In genomic region chr14:34948249-34948648, GRCm38 (mm10) we compare ENCODE assay signal across 20 mouse cellular contexts.
A peak's percentile ranks its signal among the peaks of the same experiment; 100 is the strongest.
DNase-seq lines count a peak whose midpoint lies in the region; TF ChIP-seq lines count a peak whose summit lies in the region.
"Had no signal": no experiment of that assay in that cellular context is flagged by ENCODE, and none has a peak within 500 bp of the region (broad histone marks: within the 10 kb centered on the region; RNA-seq: fewer than 3 reads in every experiment).

No protein-coding gene starts in this region.

- WGBS in thymus, adult 2 months: 93% methylated on average over 6 of the region's 6 CpGs

- H3K4me3 ChIP-seq in thymus, adult 2 months (ENCODE audit: control insufficient read depth, insufficient read depth, low read length): no peak overlapping the region
- H3K4me3 ChIP-seq: embryonic facial prominence, embryonic 12.5 days; forebrain, embryonic 15.5 days; heart, adult 2 months; heart, embryonic 12.5 days; hindbrain, embryonic 13.5 days; intestine, embryonic 15.5 days had no signal

- no peaks in the 10 kb centered on the region for H3K27me3 ChIP-seq in thymus, adult 2 months (ENCODE audit: control insufficient read depth, insufficient read depth, low read length)
- H3K27me3 ChIP-seq: embryonic facial prominence, embryonic 12.5 days; forebrain, embryonic 15.5 days; heart, embryonic 12.5 days; hindbrain, embryonic 13.5 days; intestine, embryonic 15.5 days; Patski had no signal

- no peak for TF ChIP-seq POLR2A in thymus, adult 2 months (IDR thresholded peaks at IDR 0.05; ENCODE audit: control insufficient read depth, extremely low read depth, insufficient read depth, low read length, poor library complexity)

- no peaks in the 10 kb centered on the region for H3K4me1 ChIP-seq in thymus, adult 2 months (replicated peaks; ENCODE audit: control insufficient read depth, insufficient read depth, low read length)
- H3K4me1 ChIP-seq: embryonic facial prominence, embryonic 12.5 days; heart, embryonic 12.5 days; intestine, embryonic 15.5 days had no signal

- H3K36me3 ChIP-seq in thymus, adult 2 months (ENCODE audit: control insufficient read depth, insufficient read depth, low read length): no peaks in the 10 kb centered on the region
- H3K36me3 ChIP-seq: embryonic facial prominence, embryonic 12.5 days; forebrain, embryonic 15.5 days; heart, embryonic 12.5 days; hindbrain, embryonic 13.5 days; intestine, embryonic 15.5 days had no signal

- no peak overlapping the region for H3K27ac ChIP-seq in thymus, adult 2 months (ENCODE audit: control insufficient read depth, insufficient read depth, low read length)
- H3K27ac ChIP-seq: embryonic facial prominence, embryonic 12.5 days; forebrain, embryonic 15.5 days; heart, adult 2 months; hindbrain, embryonic 13.5 days; intestine, embryonic 15.5 days had no signal

- intact Hi-C loops in heart, postnatal 36 days (cut with DNase I): no loop called here

- DNase-seq in adrenal gland, postnatal 10 days: peak; percentile 15
- DNase-seq in adrenal gland, adult 8-10 months: no peak
- peak; percentile 23 for DNase-seq in heart, postnatal 4 days
- no peak for DNase-seq in heart, postnatal 36 days
- peak; percentile 14 for DNase-seq in thymus, postnatal 4 days
- DNase-seq in thymus, adult 2 months: no peak
- no peak for DNase-seq in frontal cortex, postnatal 14 days (ENCODE audit: low spot score in 2 of 2)
- DNase-seq in urinary bladder, postnatal 4 days (ENCODE audit: low spot score in 2 of 2): no peak
- DNase-seq: B cell, adult 2 months; cerebellum, adult 11-12 months; cerebellum, adult 9-10 months; cerebellum, postnatal 25 days; gastrocnemius, postnatal 14 days; heart, adult 2 months had no signal

- TF ChIP-seq CTCF in thymus, adult 2 months (IDR thresholded peaks at IDR 0.05; ENCODE audit: borderline replicate concordance, control insufficient read depth, extremely low read depth, insufficient read depth, low read length, poor library complexity): no peak

Comparison
In these comparisons a context has a peak if more than half of its experiments do, and no peak if none do; other contexts are left out.
1. DNase-seq: peak in adrenal gland, postnatal 10 days (single experiment), heart, postnatal 4 days (single experiment) and thymus, postnatal 4 days (single experiment); none in adrenal gland, adult 8-10 months (single experiment), heart, postnatal 36 days (0 of 2), thymus, adult 2 months (single experiment), frontal cortex, postnatal 14 days (0 of 2) and urinary bladder, postnatal 4 days (0 of 2).